Mouse (Mus musculus): ENCODE results near the gene Bex6.

GRCm38 (mm10) chr16:32176896-32177686, 2.5 kb upstream of the Bex6 start:
- no peak for TF ChIP-seq CTCF (IDR thresholded peaks at IDR 0.05; ENCODE audit: borderline replicate concordance, insufficient read depth, low read length)
- no peak for TF ChIP-seq POLR2A (IDR thresholded peaks at IDR 0.05; ENCODE audit: low read depth, low read length)
